Mouse (Mus musculus): ENCODE data around the gene Mid1.
"Not testable (repeated sequence)": the region's sequence is repeated elsewhere in the genome, so short reads cannot be mapped to it uniquely, and the experiment has no call there.

The Mid1 gene

GRCm38 (mm10) chrX:170004236-170004635 lies 319.2 kb downstream of the Mid1 start:
- not testable (repeated sequence) for DNase-seq

- DNase-seq, result not testable (repeated sequence)
Measured at GRCm38 (mm10) chrX:170004793-170005192, 319.8 kb downstream of the Mid1 start.

GRCm38 (mm10) chrX:170005194-170005593 lies 320.2 kb downstream of the Mid1 start:
- DNase-seq, result not testable (repeated sequence)

GRCm38 (mm10) chrX:170005695-170006297 lies 320.8 kb downstream of the Mid1 start:
- not testable (repeated sequence) for DNase-seq

GRCm38 (mm10) chrX:170006694-170007247 lies 321.8 kb downstream of the Mid1 start:
- DNase-seq, result not testable (repeated sequence)

GRCm38 (mm10) chrX:170007375-170008178 lies 322.6 kb downstream of the Mid1 start:
- DNase-seq, result not testable (repeated sequence)

GRCm38 (mm10) chrX:170008179-170008467 lies 323.1 kb downstream of the Mid1 start:
- not testable (repeated sequence) for DNase-seq

- DNase-seq, result peak; percentile 58
Measured at GRCm38 (mm10) chrX:170008584-170008983, 323.6 kb downstream of the Mid1 start.

GRCm38 (mm10) chrX:170009016-170009750 lies 324.2 kb downstream of the Mid1 start, which contains the start of gene Gm21887:
Gene Gm21887 (plus strand): TSS chrX:170009659.
- DNase-seq, result peak; percentile 99

- peak; percentile 98 for DNase-seq
Measured at GRCm38 (mm10) chrX:170009801-170010221, 324.8 kb downstream of the Mid1 start.

- peak; percentile 82 for DNase-seq
Measured at GRCm38 (mm10) chrX:170010581-170011528, 325.9 kb downstream of the Mid1 start.

- not testable (repeated sequence) for DNase-seq
Measured at GRCm38 (mm10) chrX:170011529-170011879, 326.5 kb downstream of the Mid1 start.

GRCm38 (mm10) chrX:170013421-170013820 lies 328.4 kb downstream of the Mid1 start:
- DNase-seq, result not testable (repeated sequence)

- not testable (repeated sequence) for DNase-seq
Measured at GRCm38 (mm10) chrX:170014038-170014437, 329.0 kb downstream of the Mid1 start.

GRCm38 (mm10) chrX:170015883-170016282 lies 330.9 kb downstream of the Mid1 start:
- not testable (repeated sequence) for DNase-seq

- DNase-seq, result peak; percentile 84
Measured at GRCm38 (mm10) chrX:170017333-170018245, 332.6 kb downstream of the Mid1 start.

GRCm38 (mm10) chrX:170018571-170019218 lies 333.7 kb downstream of the Mid1 start:
- DNase-seq, result peak; percentile 78

GRCm38 (mm10) chrX:170019219-170019953 lies 334.4 kb downstream of the Mid1 start:
- DNase-seq, result peak; percentile 62

- DNase-seq, result peak; percentile 92
Measured at GRCm38 (mm10) chrX:170019954-170020689, 335.1 kb downstream of the Mid1 start.

Measured in right cerebral cortex, postnatal 4 days (tissue).